In genomic region chr19:4589081-4589480, GRCm38 (mm10) we compare ENCODE assay signal across 10 mouse cellular contexts. TPM values are rescaled to one million over a fixed set of nuclear protein-coding genes. Genes with fewer than 3 reads are reported as not detected.
A peak's percentile ranks its signal among the peaks of the same experiment; 100 is the strongest.
DNase-seq lines count a peak whose midpoint lies in the region; TF ChIP-seq lines count a peak whose summit lies in the region.
"Had no signal": no experiment of that assay in that cellular context is flagged by ENCODE, and none has a peak within 500 bp of the region (broad histone marks: within the 10 kb centered on the region; RNA-seq: fewer than 3 reads in every experiment).

No protein-coding gene starts in this region.

- H3K79me2 ChIP-seq in CH12.LX (replicated peaks; ENCODE audit: control insufficient read depth, extremely low read depth, insufficient read depth, poor library complexity, severe bottlenecking) = no peaks in the 10 kb centered on the region

- peak; percentile 28 to 40 for DNase-seq in cerebellum, postnatal 36 days
- no peak for DNase-seq in cerebellum, adult 9-10 months
- DNase-seq in layer of hippocampus, adult 2 months (ENCODE audit: low spot score in 2 of 2) = no peak
- DNase-seq in layer of hippocampus, adult 18-20 months (ENCODE audit: low spot score in 2 of 2) = no peak
- no peak for DNase-seq in CH12.LX (ENCODE audit: extremely low read depth)
- no peak for DNase-seq in brain, embryonic 14.5 days (ENCODE audit: low read depth)
- DNase-seq in spleen, postnatal 4 days (ENCODE audit: low spot score in 2 of 2) = no peak
- DNase-seq: forebrain, postnatal 0 days; thymus, adult 2 months had no signal

- peak; percentile 45 for TF ChIP-seq RAD21 in CH12.LX (IDR thresholded peaks at IDR 0.05; ENCODE audit: low read depth, low read length)

- no peak for TF ChIP-seq EP300 in CH12.LX (IDR thresholded peaks at IDR 0.05; ENCODE audit: low read length)

- no peak overlapping the region for H3K4me2 ChIP-seq in CH12.LX (ENCODE audit: insufficient read depth, low read depth, poor library complexity, severe bottlenecking)
- H3K4me2 ChIP-seq: hindbrain, embryonic 15.5 days had no signal

- no peak overlapping the region for H3K9ac ChIP-seq in CH12.LX (ENCODE audit: insufficient read depth, low read depth)
- H3K9ac ChIP-seq: forebrain, postnatal 0 days; hindbrain, embryonic 15.5 days had no signal

- no peak for TF ChIP-seq POLR2A in CH12.LX (IDR thresholded peaks at IDR 0.05; ENCODE audit: low read depth, low read length)
- no peak for TF ChIP-seq POLR2A in brain, embryonic 14.5 days (IDR thresholded peaks at IDR 0.05; ENCODE audit: borderline replicate concordance, extremely low read depth, insufficient read depth, insufficient read length, poor library complexity, severe bottlenecking)

- H3K36me3 ChIP-seq in CH12.LX (replicated peaks in 1 of 2; ENCODE audit: control insufficient read depth in 1 of 2, insufficient read depth in 1 of 2, low read length in 1 of 2) = no peaks in the 10 kb centered on the region
- H3K36me3 ChIP-seq: hindbrain, embryonic 15.5 days had no signal

- H3K27me3 ChIP-seq in CH12.LX (replicated peaks) = no peaks in the 10 kb centered on the region
- H3K27me3 ChIP-seq: hindbrain, embryonic 15.5 days had no signal

- dilution Hi-C loops in CH12.LX (cut with MboI; ENCODE audit: extremely low pct_ligation_motif_present, extremely low pct_unique_long_range_greater_than_20kb, low sequenced_read_pairs) = no loop called here

- in situ Hi-C loops in CH12.LX (cut with MboI; ENCODE audit: low pct_ligation_motif_present, low pct_unique_long_range_greater_than_20kb, low sequenced_read_pairs) = no loop called here

- H3K4me1 ChIP-seq in CH12.LX (ENCODE audit: control insufficient read depth in 1 of 2, insufficient read depth in 2 of 2) = no peaks in the 10 kb centered on the region; a peak in 1 of 4 replicates
- H3K4me1 ChIP-seq: hindbrain, embryonic 15.5 days had no signal

- no peak overlapping the region for H3K4me3 ChIP-seq in layer of hippocampus, adult 2 months
- no peak overlapping the region for H3K4me3 ChIP-seq in CH12.LX (replicated peaks in 1 of 3; ENCODE audit: low read depth in 2 of 3, low read length in 2 of 3, poor library complexity in 1 of 3)
- H3K4me3 ChIP-seq: hindbrain, embryonic 15.5 days had no signal

- peak; percentile 50 for TF ChIP-seq CTCF in layer of hippocampus, adult 2 months (conservative IDR thresholded peaks at IDR 0.05)
- peak in 1 of 2 experiments; percentile 47; a peak in 2 of 4 replicates for TF ChIP-seq CTCF in CH12.LX (conservative IDR thresholded peaks at IDR 0.05 in 1 of 2, IDR thresholded peaks at IDR 0.05 in 1 of 2; ENCODE audit: low read depth in 2 of 2, low read length in 2 of 2)
- TF ChIP-seq CTCF in brain, embryonic 14.5 days (IDR thresholded peaks at IDR 0.05; ENCODE audit: borderline replicate concordance, extremely low read depth, insufficient read depth, insufficient read length) = peak; percentile 10; the same call in 1 of the 2 replicates

- H3K9me3 ChIP-seq in CH12.LX (replicated peaks; ENCODE audit: low read length) = no peaks in the 10 kb centered on the region
- H3K9me3 ChIP-seq: hindbrain, embryonic 15.5 days had no signal

- no peak overlapping the region for H3K27ac ChIP-seq in layer of hippocampus, adult 2 months
- H3K27ac ChIP-seq in CH12.LX (ENCODE audit: insufficient read depth, low read depth) = no peak overlapping the region
- H3K27ac ChIP-seq: hindbrain, embryonic 15.5 days had no signal

TF ChIP-seq in CH12.LX, 34 proteins besides CTCF, POLR2A, EP300 and RAD21:
- TF ChIP-seq MEF2A (IDR thresholded peaks at IDR 0.05; ENCODE audit: borderline replicate concordance, low read depth, low read length) (no peak), ZMIZ1 (IDR thresholded peaks at IDR 0.05; ENCODE audit: low read depth, low read length) (no peak), SMC3 (IDR thresholded peaks at IDR 0.05; ENCODE audit: low read depth, low read length) (0 out of 2 replicates have a peak, but pooled peaks have one; percentile 10)

RNA-seq across cellular contexts. Expression of gene Lrfn4, which starts 26.4 kb away (rescaled TPM):
- total RNA-seq in layer of hippocampus, adult 2 months (2021) = 10 to 100 TPM; 32.8 to 34.6 TPM
- total RNA-seq in layer of hippocampus, adult 18-20 months (2021) = 10 to 100 TPM; 35.2 to 35.6 TPM
- total RNA-seq in CH12.LX (2012; rRNA removed) (2.0 and 2.3 TPM in 2 replicates), CH12.LX (2014; rRNA removed) (0.59 and 0.75 TPM in 2 replicates)
- 1.7 and 1.9 TPM in 2 replicates for polyA plus RNA-seq in CH12.LX (2012; ENCODE audit: insufficient read length, low read depth)
- polyA plus RNA-seq in brain, embryonic 14.5 days (2012; rRNA removed) = 90.3 and 98.5 TPM in 2 replicates

RNA-seq across cellular contexts. Expression of gene Rce1, which starts 36.4 kb away (rescaled TPM):
- 10 to 100 TPM; 19.1 to 22.8 TPM for total RNA-seq in layer of hippocampus, adult 2 months (2021)
- 10 to 100 TPM; 23.1 to 28.3 TPM for total RNA-seq in layer of hippocampus, adult 18-20 months (2021)
- total RNA-seq in CH12.LX (2012; rRNA removed) (32.9 and 33.0 TPM in 2 replicates), CH12.LX (2014; rRNA removed) (51.4 and 52.1 TPM in 2 replicates)
- polyA plus RNA-seq in CH12.LX (2012; ENCODE audit: insufficient read length, low read depth) = 36.9 and 45.3 TPM in 2 replicates
- polyA plus RNA-seq in brain, embryonic 14.5 days (2012; rRNA removed) = 65.2 and 115 TPM in 2 replicates

Comparison
In these comparisons a context has a peak if more than half of its experiments do, and no peak if none do; other contexts are left out.
1. DNase-seq: peak in cerebellum, postnatal 36 days (2 of 2); none in cerebellum, adult 9-10 months (single experiment), layer of hippocampus, adult 2 months (0 of 2), layer of hippocampus, adult 18-20 months (0 of 2), CH12.LX (single experiment), brain, embryonic 14.5 days (single experiment) and spleen, postnatal 4 days (0 of 2).
2. RNA of gene Lrfn4, which starts 26.4 kb away (total RNA-seq): 35.2 to 35.6 TPM in layer of hippocampus, adult 18-20 months and 32.8 to 34.6 TPM in layer of hippocampus, adult 2 months; 0.59 to 2.3 TPM in CH12.LX; every median in the first group is over 10 times any median in the second.